Mouse (Mus musculus): Measurements from ENCODE around the gene Rps12. TPM values are rescaled to one million over a fixed set of nuclear protein-coding genes. Genes with fewer than 3 reads are reported as not detected.

Rps12 gene
- 107 and 111 TPM in 2 replicates for polyA plus RNA-seq (2015; fragmentation: Nextera tagmentation; extraction: Ambion mirVana)

DNA sequence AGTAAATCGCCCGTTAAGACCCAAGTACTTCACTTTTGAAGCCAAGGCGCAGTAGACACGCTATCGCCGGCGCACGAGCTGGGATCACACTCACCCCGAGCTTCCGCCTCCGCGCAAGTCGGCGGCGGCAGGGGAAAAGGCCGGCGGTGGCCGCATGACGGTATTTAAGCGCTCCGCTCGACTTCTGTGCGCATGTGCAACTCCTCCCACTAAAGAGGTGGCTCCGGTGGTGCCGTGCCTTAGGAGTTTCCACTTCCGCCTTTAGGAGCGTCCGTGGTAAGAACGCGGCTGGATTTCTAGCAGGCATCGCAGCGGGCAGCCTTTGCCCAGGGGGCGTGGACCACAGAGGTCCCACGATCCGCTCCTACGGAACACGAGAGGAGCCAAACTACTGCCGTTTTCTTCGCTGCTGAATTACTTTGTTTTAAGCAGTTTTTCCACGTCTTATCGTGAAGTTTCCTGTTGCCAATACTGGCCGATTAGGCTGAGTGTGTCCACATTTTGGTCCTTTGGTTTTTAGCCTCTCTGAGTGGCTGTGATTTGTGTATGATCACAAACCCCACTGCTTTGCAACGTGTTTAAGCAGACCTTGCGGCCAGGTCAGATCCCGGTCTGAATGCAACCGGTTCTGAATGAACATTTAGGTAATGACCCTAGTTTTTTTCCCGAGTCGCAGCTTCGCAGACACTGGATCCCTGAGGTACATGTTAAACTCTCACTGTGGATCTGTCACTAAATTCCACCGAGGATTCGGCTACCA lies at the start of gene Rps12:
TSS of gene Rps12 (minus strand) at position 214 of the 760 bp plus-strand sequence.

GRCm38 (mm10) chr10:23796551-23797503 lies 9.8 kb upstream of the Rps12 start, which contains the start of gene Slc18b1:
Slc18b1 (plus strand) TSS chr10:23796986.

Other genes with a start within 250 kb of the Rps12 start
- 12.7 and 13.1 TPM in 2 replicates for gene Slc18b1, start 9.7 kb upstream of the Rps12 start, polyA plus RNA-seq (2015; fragmentation: Nextera tagmentation; extraction: Ambion mirVana)
- gene Vnn3, start 64.2 kb upstream of the Rps12 start, polyA plus RNA-seq (2015; fragmentation: Nextera tagmentation; extraction: Ambion mirVana), result 0.08 TPM in 1 of 2 replicates, not detected in the other
- 0.48 and 1.0 TPM in 2 replicates for gene Vnn1, start 107.4 kb upstream of the Rps12 start, polyA plus RNA-seq (2015; fragmentation: Nextera tagmentation; extraction: Ambion mirVana)
- gene Taar1, start 133.1 kb upstream of the Rps12 start, polyA plus RNA-seq (2015; fragmentation: Nextera tagmentation; extraction: Ambion mirVana), result not detected in 2 replicates
- gene Taar2, start 151.3 kb upstream of the Rps12 start, polyA plus RNA-seq (2015; fragmentation: Nextera tagmentation; extraction: Ambion mirVana), result 0.25 TPM in 1 of 2 replicates, not detected in the other
- gene Taar3, start 162.3 kb upstream of the Rps12 start, polyA plus RNA-seq (2015; fragmentation: Nextera tagmentation; extraction: Ambion mirVana), result not detected in 2 replicates
- 0.19 TPM in 1 of 2 replicates, not detected in the other for gene Taar4, start 173.2 kb upstream of the Rps12 start, polyA plus RNA-seq (2015; fragmentation: Nextera tagmentation; extraction: Ambion mirVana)
- gene Taar5, start 183.4 kb upstream of the Rps12 start, polyA plus RNA-seq (2015; fragmentation: Nextera tagmentation; extraction: Ambion mirVana), result 0.15 TPM in 1 of 2 replicates, not detected in the other
- gene Taar6, start 198.4 kb upstream of the Rps12 start, polyA plus RNA-seq (2015; fragmentation: Nextera tagmentation; extraction: Ambion mirVana), result not detected in 2 replicates
- gene Taar7a, start 206.2 kb upstream of the Rps12 start, polyA plus RNA-seq (2015; fragmentation: Nextera tagmentation; extraction: Ambion mirVana), result not detected in 2 replicates
- not detected in 2 replicates for gene Taar7b, start 212.7 kb upstream of the Rps12 start, polyA plus RNA-seq (2015; fragmentation: Nextera tagmentation; extraction: Ambion mirVana)
- not detected in 2 replicates for gene Taar7d, start 239.9 kb upstream of the Rps12 start, polyA plus RNA-seq (2015; fragmentation: Nextera tagmentation; extraction: Ambion mirVana)

All from neural tube, postnatal 0 days (tissue).